Mouse (Mus musculus) ovary, adult 18-20 months (tissue): ENCODE results near the gene Micall2.

Experiments used
- DNase-seq: peaks from one replicate; pipeline ENCODE4 v3.0.0; 2022; ENCODE audit warnings: low spot score, mixed read lengths

The Micall2 gene

DNA sequence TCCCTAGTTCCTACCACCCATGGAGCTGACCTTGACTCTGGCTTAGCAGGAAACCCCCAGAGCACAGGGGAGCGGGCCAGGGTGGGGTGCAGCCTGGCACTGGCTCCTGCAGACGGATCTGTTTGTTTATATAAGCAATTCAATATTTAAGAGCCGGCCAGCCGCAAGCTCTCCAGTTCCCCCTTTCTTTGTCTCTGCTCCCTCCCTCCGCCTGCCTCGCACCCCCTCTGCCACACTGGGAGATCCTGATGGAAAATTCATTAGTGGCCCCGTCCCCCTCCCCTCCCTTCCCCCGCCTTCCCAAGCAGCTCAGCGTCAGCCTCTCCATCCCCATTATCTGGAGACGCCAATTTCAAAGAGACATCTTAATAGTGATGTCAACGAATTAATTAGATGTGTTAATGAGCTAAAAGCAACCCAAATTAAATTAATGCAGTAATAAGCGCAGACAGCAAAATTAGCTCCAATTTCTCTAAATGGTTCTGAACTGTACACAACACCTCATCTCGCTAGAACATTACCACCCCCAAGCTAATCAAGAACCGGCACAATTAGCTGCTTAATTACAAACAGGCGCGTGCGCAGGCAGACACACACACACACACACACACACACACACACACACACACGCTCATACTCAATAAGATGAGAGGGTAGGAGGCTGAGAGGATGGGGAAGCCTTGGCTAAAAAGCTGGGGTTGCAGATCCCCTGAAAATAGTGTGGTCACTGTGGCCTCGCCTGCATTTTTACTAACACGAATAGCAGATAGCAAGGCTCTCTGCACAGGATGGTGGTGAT lies 54.1 kb downstream of the Micall2 start:
- no peak for DNase-seq

- DNase-seq: no peak
Measured at GRCm38 (mm10) chr5:139675707-139675967, 60.5 kb downstream of the Micall2 start.

- no peak for DNase-seq
Measured at GRCm38 (mm10) chr5:139674940-139675706, 61.0 kb downstream of the Micall2 start.

DNA sequence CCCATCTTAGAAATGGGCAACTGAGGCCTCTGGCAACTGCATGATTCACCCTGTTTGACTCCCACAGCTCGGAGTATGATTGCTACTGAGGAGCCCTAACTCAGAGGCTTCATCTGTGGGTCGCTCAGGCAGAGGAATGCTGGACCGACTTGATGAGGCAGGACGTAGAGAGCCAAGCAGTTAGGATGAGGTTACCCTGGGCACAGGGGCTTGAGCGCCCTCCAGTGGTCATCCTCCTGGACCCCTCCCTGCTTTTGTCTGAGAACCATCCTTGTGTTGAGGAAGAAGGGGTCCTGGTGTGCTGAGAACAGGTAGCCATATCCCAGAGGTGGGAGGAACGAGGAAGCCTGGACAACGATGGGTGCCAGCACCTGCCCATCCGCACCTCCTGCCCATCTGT lies 66.8 kb downstream of the Micall2 start:
- no peak for DNase-seq

- peak; percentile 19 for DNase-seq
Measured at GRCm38 (mm10) chr5:139668494-139668893, 67.6 kb downstream of the Micall2 start.

DNA sequence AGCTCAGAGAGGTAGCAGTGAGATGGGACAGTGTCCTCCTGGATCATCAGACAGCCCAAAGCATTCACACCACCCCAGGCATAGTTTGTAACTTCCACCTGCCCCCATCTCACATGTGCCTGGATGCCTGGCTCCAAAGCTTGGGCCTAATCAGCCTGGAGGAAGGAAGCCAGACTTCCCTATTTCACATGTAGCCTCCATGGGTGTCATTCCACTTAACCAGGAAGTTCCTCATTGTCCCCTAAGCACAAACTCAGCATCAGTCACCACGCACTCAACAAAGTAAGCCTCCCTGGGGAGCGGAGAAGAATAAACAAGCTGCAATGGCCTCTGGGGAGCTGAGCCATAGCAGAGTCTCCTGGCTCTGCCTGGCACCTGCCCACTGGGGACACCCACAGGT lies 69.6 kb downstream of the Micall2 start:
- no peak for DNase-seq

DNA sequence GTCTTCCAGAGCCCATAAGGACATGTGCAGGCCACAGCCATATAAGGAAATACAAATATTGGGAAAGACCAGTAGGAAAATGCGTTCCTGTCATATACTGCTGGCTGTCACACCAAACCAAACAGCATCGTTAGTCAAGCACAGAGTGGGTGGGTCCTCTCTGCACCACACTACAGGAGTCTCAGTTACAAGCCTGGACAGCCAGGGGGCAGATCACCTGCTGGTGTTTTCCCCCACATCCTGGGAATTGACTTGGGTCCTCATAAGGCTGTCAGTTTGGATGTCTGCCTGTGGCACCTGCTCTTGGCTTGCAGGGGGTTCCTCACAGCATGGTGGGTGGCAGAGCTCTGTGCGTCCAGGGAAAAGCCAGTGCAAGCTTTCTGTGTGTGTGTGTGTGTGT lies 70.8 kb downstream of the Micall2 start:
- DNase-seq: no peak

DNA sequence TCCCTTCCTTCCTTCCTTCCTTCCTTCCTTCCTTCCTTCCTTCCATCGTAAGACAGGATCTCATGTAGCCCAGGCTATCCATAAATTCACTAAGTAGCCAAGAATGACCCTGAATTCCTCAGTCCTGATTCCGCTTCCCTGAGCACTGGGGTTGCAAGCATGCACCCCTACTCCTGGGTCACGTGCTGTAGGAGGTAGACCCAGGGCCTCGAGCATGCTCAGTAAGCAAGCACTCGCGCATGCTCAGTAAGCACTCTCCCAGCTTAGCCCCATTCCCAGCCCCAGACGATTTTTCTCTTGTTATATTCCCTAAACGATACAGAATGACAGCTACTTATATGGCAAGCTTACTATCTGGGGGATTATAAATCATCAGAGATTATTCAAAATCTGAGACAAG lies 74.4 kb downstream of the Micall2 start:
- DNase-seq: no peak

DNA sequence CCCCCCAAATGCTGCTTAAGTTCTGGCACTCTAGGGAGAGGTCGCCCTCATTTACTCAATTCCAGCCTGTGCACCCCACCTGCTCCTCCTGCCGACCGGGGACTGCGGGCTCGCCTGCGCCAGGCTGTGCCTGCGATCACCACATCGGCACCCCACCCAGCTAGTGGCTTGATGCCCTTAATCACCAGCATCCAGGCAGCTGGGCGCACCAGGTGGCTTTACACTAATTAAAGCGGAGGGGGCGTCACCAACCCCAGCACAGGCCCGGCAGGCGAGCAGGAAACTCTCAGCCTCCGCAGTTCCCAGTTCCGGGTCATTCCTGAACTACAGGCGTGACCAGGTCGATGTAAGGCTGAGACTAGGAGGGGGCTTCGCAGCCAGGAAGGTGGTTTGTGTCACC lies 76.8 kb downstream of the Micall2 start:
- DNase-seq: no peak

DNA sequence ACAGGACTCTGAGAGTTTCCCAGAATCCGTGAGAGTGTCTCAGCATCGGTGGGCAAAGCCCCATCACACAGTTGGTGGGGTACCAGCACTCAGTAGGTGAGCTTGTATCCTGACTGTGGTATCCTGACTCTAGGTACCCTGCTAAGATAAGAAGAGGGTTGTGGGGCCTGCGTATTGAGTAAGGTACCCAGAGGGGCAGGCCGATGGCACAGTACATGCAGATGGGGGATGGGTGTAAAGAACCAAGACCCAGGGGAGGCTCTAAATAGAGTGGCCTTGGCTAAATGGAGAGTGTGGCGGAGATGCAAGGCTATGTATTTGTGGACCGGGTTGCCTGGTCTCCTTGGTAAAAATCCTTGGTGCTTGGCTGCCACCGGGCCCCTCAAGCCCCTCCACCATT lies 77.3 kb downstream of the Micall2 start:
- DNase-seq: no peak

- DNase-seq: no peak
Measured at GRCm38 (mm10) chr5:139657959-139658602, 78.1 kb downstream of the Micall2 start.
